Mouse (Mus musculus): ENCODE results near the gene Dusp27. TPM values are rescaled to one million over a fixed set of nuclear protein-coding genes. Genes with fewer than 3 reads are reported as not detected.

The Dusp27 gene
- total RNA-seq (2014; fragmentation: Nextera tagmentation) (not detected in 2 replicates), total RNA-seq (2017) (not detected in 2 replicates)

- no peak for ATAC-seq (replicated peaks; ENCODE audit: low FRiP score, low TSS enrichment, poor library complexity, severe bottlenecking)
Measured at GRCm38 (mm10) chr1:166127719-166128118, at the start of gene Dusp27. TSS of gene Dusp27 (minus strand) at chr1:166127922.

GRCm38 (mm10) chr1:166173621-166174020 lies 45.9 kb upstream of the Dusp27 start:
- ATAC-seq (replicated peaks; ENCODE audit: low FRiP score, low TSS enrichment, poor library complexity, severe bottlenecking), result no peak

GRCm38 (mm10) chr1:166172992-166173391 lies 45.3 kb upstream of the Dusp27 start:
- ATAC-seq (replicated peaks; ENCODE audit: low FRiP score, low TSS enrichment, poor library complexity, severe bottlenecking), result no peak

- ATAC-seq (replicated peaks; ENCODE audit: low FRiP score, low TSS enrichment, poor library complexity, severe bottlenecking), result no peak
Measured at GRCm38 (mm10) chr1:166170852-166171251, 43.1 kb upstream of the Dusp27 start.

GRCm38 (mm10) chr1:166169713-166170112 lies 42.0 kb upstream of the Dusp27 start:
- no peak for ATAC-seq (replicated peaks; ENCODE audit: low FRiP score, low TSS enrichment, poor library complexity, severe bottlenecking)

- no peak for ATAC-seq (replicated peaks; ENCODE audit: low FRiP score, low TSS enrichment, poor library complexity, severe bottlenecking)
Measured at GRCm38 (mm10) chr1:166168017-166168416, 40.3 kb upstream of the Dusp27 start.

- peak; percentile 83 for ATAC-seq (replicated peaks; ENCODE audit: low FRiP score, low TSS enrichment, poor library complexity, severe bottlenecking)
Measured at GRCm38 (mm10) chr1:166167405-166167804, 39.7 kb upstream of the Dusp27 start.

- ATAC-seq (replicated peaks; ENCODE audit: low FRiP score, low TSS enrichment, poor library complexity, severe bottlenecking), result no peak
Measured at GRCm38 (mm10) chr1:166165159-166165558, 37.4 kb upstream of the Dusp27 start.

- ATAC-seq (replicated peaks; ENCODE audit: low FRiP score, low TSS enrichment, poor library complexity, severe bottlenecking), result no peak
Measured at GRCm38 (mm10) chr1:166164580-166164979, 36.9 kb upstream of the Dusp27 start.

GRCm38 (mm10) chr1:166160569-166161445 lies 33.1 kb upstream of the Dusp27 start:
- ATAC-seq (replicated peaks; ENCODE audit: low FRiP score, low TSS enrichment, poor library complexity, severe bottlenecking), result peak; percentile 66

GRCm38 (mm10) chr1:166160111-166160510 lies 32.4 kb upstream of the Dusp27 start:
- no peak for ATAC-seq (replicated peaks; ENCODE audit: low FRiP score, low TSS enrichment, poor library complexity, severe bottlenecking)

- no peak for ATAC-seq (replicated peaks; ENCODE audit: low FRiP score, low TSS enrichment, poor library complexity, severe bottlenecking)
Measured at GRCm38 (mm10) chr1:166158664-166159063, 30.9 kb upstream of the Dusp27 start.

- no peak for ATAC-seq (replicated peaks; ENCODE audit: low FRiP score, low TSS enrichment, poor library complexity, severe bottlenecking)
Measured at GRCm38 (mm10) chr1:166157712-166158111, 30.0 kb upstream of the Dusp27 start.

GRCm38 (mm10) chr1:166155113-166155494 lies 27.4 kb upstream of the Dusp27 start:
- ATAC-seq (replicated peaks; ENCODE audit: low FRiP score, low TSS enrichment, poor library complexity, severe bottlenecking), result no peak

GRCm38 (mm10) chr1:166154162-166155112 lies 26.7 kb upstream of the Dusp27 start:
- peak; percentile 51 for ATAC-seq (replicated peaks; ENCODE audit: low FRiP score, low TSS enrichment, poor library complexity, severe bottlenecking)

GRCm38 (mm10) chr1:166153351-166154120 lies 25.8 kb upstream of the Dusp27 start:
- ATAC-seq (replicated peaks; ENCODE audit: low FRiP score, low TSS enrichment, poor library complexity, severe bottlenecking), result peak; percentile 63

GRCm38 (mm10) chr1:166152034-166152433 lies 24.3 kb upstream of the Dusp27 start:
- no peak for ATAC-seq (replicated peaks; ENCODE audit: low FRiP score, low TSS enrichment, poor library complexity, severe bottlenecking)

GRCm38 (mm10) chr1:166151341-166151740 lies 23.6 kb upstream of the Dusp27 start:
- no peak for ATAC-seq (replicated peaks; ENCODE audit: low FRiP score, low TSS enrichment, poor library complexity, severe bottlenecking)

GRCm38 (mm10) chr1:166150035-166150434 lies 22.3 kb upstream of the Dusp27 start:
- ATAC-seq (replicated peaks; ENCODE audit: low FRiP score, low TSS enrichment, poor library complexity, severe bottlenecking), result peak; percentile 58
